Mouse (Mus musculus): Measurements from ENCODE around the gene Arl15. TPM values are rescaled to one million over a fixed set of nuclear protein-coding genes. Genes with fewer than 3 reads are reported as not detected.

Arl15 gene
- total RNA-seq, 2 experiments from 2014 or later = 50.5 to 53.9 TPM

DNA sequence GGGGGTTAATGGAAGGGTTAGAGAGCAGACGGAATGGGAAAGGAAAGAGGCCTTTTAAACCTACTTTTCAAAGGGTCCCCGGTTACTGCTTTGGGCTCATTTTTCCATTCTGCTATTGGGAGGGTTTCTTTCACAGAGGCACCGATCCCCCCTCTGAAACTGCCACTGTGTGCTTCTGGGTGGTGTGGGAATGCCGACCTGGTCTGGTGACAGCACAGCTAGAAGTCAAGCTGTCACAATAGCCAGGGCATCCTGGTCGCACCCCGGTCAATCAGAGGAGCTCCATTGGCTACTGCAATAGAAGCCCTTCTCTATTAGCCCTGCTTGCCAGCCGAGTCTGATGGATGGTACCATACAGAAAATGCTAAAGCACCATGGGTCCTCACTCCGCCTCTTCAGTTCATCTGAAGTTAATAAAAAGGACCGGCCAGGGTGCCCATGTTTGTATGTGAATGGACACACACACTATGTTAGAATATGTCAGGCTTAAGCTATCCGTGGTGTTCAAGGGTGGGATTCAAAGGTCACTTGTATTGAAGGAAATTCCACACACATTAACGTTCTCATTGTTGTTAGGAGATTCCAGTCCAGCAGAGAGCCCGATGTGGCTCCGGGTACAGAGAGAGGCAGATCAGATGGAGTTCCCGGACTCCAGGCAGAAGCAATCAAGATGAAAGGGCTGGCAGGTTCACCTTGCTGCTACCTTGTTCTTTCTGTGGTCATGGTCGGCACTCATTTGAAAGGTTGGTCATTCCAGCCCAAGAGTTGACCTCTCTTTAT, 258.3 kb downstream of the Arl15 start:
- DNase-seq (ENCODE audit: low spot score in 2 of 2) = no peak

DNA sequence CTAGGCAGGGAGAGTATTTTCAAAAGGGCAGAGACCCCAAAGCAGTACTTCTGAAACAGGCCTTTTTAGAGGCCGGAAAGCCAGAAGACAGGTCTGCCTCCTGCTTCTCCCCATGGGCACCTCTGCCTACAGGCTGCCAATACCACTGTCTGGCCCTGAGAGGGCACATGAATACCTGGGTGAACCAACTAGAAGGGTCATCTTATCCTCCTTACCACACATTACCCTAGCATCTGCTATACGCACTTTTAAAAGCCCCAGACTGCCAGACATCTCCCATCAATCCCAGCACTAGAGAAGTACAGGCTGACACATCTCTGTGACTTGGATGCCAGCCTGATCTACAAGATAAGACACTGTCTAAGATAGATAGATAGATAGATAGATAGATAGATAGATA, 259.0 kb downstream of the Arl15 start:
- no peak for DNase-seq (ENCODE audit: low spot score in 2 of 2)

GRCm38 (mm10) chr13:114055686-114056085, 261.4 kb downstream of the Arl15 start:
- DNase-seq (ENCODE audit: low spot score in 2 of 2) = no peak

- no peak for DNase-seq (ENCODE audit: low spot score in 2 of 2)
Observed at GRCm38 (mm10) chr13:114060258-114060657, 266.0 kb downstream of the Arl15 start.

DNA sequence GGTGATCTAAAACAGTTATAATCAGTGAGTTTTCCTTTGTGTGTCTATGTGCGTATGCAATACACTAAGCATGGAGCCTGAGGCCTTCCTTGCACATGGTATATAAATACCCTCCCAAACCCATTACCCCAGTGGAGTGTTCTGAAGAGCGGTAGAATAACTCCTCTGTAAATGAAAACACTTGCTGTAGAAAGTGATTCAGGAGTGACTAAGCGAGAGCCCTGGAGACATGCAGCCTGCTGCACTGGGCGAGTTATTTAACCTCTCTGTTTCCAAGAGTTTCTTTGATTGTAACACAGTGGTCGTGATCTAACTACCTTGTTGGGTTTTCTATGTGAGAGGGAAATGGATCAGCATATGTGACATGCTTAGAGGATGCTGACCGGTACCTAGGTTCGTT, 266.9 kb downstream of the Arl15 start:
- DNase-seq (ENCODE audit: low spot score in 2 of 2) = no peak

GRCm38 (mm10) chr13:114064069-114064468, 269.8 kb downstream of the Arl15 start:
- DNase-seq (ENCODE audit: low spot score in 2 of 2) = no peak

- no peak for DNase-seq (ENCODE audit: low spot score in 2 of 2)
Observed at GRCm38 (mm10) chr13:114065012-114065411, 270.7 kb downstream of the Arl15 start.

GRCm38 (mm10) chr13:114068421-114068820, 274.1 kb downstream of the Arl15 start:
- DNase-seq (ENCODE audit: low spot score in 2 of 2) = no peak

GRCm38 (mm10) chr13:114071439-114071838, 277.1 kb downstream of the Arl15 start:
- no peak for DNase-seq (ENCODE audit: low spot score in 2 of 2)

GRCm38 (mm10) chr13:114074471-114074870, 280.2 kb downstream of the Arl15 start:
- DNase-seq (ENCODE audit: low spot score in 2 of 2) = no peak

- peak; percentile 41 to 54 for DNase-seq (ENCODE audit: low spot score in 2 of 2)
Observed at GRCm38 (mm10) chr13:114075724-114076384, 281.5 kb downstream of the Arl15 start.

DNA sequence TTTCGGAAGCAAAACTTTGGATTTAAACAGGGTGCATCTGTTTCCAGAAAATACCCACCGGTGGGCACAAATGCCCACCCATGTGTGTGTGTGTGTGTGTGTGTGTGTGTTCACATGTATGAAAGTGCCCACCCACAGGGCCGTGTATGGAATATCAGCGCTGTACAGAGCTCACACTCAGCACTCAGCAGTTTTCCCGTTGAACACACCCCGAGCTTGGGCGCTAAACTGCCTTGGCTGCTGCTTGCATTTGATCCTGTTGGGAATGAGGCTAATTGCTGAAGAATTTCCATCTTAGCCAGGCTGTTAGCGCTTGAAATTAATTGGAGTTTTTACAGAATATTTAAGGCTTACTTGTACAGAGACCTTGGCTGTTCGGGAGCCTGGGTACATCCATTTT, 282.9 kb downstream of the Arl15 start:
- no peak for DNase-seq (ENCODE audit: low spot score in 2 of 2)

DNA sequence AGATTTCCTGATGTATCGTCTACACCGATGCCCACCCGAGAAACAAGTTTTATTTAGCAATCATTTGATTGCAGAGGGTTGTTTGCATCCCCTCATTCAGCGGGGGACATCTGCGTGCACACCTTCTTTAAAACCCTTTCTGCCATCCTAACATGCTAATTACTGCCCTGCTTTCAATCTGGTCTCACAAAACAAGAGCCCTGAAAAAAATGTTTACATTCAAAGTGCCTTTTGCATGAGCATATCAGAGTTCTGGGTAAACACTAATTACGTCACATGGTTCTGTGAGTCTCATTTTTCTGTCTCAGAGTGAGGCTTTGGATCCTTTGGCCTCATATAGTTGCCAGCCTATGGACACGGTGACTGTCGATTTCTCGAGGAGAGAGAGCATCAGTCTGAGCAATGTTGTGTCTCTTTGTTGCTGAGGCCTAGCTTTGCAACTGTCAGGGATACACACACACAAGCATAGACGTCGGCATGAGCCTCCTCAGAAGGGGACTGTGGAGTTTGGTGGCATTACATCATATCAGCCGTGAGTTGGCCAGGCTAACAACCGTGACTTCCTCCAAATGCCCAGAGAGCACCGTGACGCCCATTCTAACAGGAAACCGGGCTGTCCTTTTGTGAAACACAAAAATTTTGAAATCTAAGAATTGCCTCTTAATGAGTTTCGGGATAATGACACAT, 283.4 kb downstream of the Arl15 start:
- no peak for DNase-seq (ENCODE audit: low spot score in 2 of 2)

GRCm38 (mm10) chr13:114078851-114079250, 284.5 kb downstream of the Arl15 start:
- DNase-seq (ENCODE audit: low spot score in 2 of 2) = no peak

- no peak for DNase-seq (ENCODE audit: low spot score in 2 of 2)
Observed at GRCm38 (mm10) chr13:114079751-114080150, 285.4 kb downstream of the Arl15 start.

DNA sequence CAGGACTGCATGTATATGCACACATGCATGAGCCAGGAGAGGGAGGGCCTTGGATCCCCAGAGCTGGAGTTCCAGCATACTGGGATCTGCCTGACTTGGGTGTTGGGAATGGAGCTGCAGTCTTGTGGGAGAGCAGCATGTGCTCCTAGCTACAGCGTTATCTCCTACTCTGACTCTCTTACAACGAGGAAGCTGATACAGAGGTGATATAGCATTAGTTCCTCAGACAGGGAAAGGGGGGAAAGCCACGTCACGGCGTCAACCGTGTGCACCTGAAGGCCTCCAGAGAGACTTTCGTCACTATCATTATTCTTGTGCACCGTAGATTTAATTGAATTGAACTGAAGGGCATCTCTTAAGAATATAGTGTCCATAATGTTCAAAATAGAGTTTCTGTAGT, 286.2 kb downstream of the Arl15 start:
- no peak for DNase-seq (ENCODE audit: low spot score in 2 of 2)

DNA sequence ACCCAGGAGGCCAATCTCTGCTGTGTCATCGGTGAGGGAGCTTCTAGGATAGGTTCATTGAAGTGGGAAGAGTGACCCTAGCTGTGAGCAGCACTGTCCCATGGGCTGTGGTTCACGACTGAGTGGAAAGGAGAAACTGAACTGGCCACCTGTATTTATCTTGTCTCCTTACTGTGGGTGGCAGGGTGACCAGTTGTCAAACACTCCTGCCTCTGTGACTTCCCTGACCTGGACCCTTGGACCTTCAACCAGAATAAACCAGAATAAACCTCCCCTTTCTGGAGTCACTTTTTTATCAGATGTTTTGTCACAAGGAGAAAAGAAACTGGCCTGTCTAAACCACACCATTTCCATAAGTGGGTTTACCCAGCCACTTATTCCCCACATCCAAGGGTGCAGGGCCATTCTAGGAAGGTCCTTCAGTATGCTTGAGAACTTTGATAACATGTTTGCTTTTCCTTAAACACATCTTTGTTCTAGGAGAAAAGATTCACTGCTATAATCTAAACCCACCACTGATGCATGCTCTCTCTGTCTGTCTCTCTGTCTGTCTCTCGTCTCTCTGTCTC, 289.3 kb downstream of the Arl15 start:
- no peak for DNase-seq (ENCODE audit: low spot score in 2 of 2)

GRCm38 (mm10) chr13:114085442-114085841, 291.1 kb downstream of the Arl15 start:
- DNase-seq (ENCODE audit: low spot score in 2 of 2) = no peak

DNA sequence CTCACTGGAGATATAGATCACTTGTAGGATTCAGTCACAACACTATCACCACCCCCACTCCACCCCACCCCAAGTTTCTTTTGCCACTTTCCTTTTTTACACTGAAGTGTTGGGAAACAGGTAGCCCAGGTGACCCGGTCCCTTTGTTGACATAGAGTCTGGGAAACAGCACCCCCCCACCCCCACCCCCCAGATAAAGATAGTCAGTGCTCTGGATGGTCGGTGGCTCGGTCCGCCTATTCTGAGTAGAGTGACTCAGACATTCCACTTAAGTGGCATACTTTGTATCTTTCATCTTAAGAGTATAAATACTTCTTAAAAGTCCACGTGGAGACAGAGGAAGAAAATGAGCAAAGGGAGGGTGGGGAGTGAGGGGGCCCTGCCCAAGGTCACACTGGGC, 292.0 kb downstream of the Arl15 start:
- no peak for DNase-seq (ENCODE audit: low spot score in 2 of 2)

GRCm38 (mm10) chr13:114086801-114087200, 292.5 kb downstream of the Arl15 start:
- no peak for DNase-seq (ENCODE audit: low spot score in 2 of 2)

DNA sequence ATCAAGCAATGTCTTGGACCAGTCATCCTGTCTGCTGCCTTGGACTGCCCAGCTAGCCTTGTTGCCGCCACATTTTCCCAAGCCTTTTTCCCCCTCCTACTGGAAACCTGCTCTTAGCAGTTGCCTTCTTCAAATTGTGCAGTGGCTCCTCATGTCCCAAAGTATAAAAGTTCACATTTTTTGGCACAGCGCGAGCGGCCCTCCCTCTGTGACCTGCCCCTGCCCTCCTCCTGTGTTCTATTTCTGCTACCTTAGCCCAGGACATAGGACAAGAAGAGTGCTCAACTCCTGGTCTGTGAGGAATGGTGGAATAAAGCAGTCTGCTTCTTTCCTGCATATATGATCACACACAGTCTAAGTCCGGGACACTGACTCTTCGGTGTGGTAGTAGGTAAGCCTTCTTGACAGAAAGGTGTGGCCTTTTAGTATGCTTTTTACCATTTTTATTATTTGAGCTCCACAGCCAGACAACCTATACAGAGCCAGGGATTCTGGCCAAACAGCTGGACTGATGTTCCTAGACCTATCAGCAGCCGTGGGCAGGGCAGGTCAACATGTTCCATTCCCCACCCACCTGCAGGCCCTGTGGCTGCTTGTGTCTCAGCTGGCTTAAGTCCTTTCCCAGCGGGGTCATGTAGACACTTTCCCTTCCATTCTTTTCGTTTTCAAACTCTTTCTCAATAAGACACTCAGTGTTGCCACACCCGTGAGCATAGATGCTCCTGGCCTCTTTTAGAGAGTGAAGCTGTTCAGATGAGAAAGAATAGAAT, 293.6 kb downstream of the Arl15 start:
- DNase-seq (ENCODE audit: low spot score in 2 of 2) = no peak

Measured in layer of hippocampus, postnatal 10 days (tissue).